Mouse (Mus musculus): Measurements from ENCODE around the gene Chst3. TPM values are rescaled to one million over a fixed set of nuclear protein-coding genes. Genes with fewer than 3 reads are reported as not detected.
"Not testable (repeated sequence)": the region's sequence is repeated elsewhere in the genome, so short reads cannot be mapped to it uniquely, and the experiment has no call there.

The Chst3 gene
- total RNA-seq, 4 experiments from 2014 or later = 0.22 to 0.45 (median 0.32) TPM

- no peak for DNase-seq (ENCODE audit: low spot score in 2 of 2)
Observed at GRCm38 (mm10) chr10:60199378-60199777, 19.7 kb downstream of the Chst3 start.

DNA sequence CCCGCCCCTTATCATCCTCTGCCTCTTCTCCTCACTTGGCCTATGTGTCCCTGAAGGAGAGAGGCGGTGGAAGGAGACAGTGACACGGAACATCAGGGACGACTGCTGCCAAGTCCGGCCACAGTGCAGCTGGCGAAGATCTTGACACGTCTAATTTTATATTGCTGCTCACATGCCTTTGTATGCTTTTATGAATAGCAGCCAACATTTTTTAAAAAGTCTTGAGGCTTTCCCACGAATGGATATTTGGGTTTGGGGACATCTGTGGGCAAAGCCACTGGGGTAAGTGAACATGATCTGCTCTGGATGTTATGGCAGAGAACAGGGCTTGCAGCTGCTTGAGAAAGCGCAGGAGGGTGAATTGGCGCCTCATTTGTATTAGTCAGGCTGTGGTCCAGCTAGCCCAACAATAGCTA, 21.6 kb downstream of the Chst3 start:
- DNase-seq (ENCODE audit: low spot score in 2 of 2) = no peak

GRCm38 (mm10) chr10:60196971-60197370, 22.1 kb downstream of the Chst3 start:
- DNase-seq (ENCODE audit: low spot score in 2 of 2) = no peak

- no peak for DNase-seq (ENCODE audit: low spot score in 2 of 2)
Observed at GRCm38 (mm10) chr10:60195087-60195486, 24.0 kb downstream of the Chst3 start.

- no peak for DNase-seq (ENCODE audit: low spot score in 2 of 2)
Observed at GRCm38 (mm10) chr10:60193532-60194423, 25.3 kb downstream of the Chst3 start.

GRCm38 (mm10) chr10:60191796-60192195, 27.3 kb downstream of the Chst3 start:
- peak; percentile 48 to 69 for DNase-seq (ENCODE audit: low spot score in 2 of 2)

DNA sequence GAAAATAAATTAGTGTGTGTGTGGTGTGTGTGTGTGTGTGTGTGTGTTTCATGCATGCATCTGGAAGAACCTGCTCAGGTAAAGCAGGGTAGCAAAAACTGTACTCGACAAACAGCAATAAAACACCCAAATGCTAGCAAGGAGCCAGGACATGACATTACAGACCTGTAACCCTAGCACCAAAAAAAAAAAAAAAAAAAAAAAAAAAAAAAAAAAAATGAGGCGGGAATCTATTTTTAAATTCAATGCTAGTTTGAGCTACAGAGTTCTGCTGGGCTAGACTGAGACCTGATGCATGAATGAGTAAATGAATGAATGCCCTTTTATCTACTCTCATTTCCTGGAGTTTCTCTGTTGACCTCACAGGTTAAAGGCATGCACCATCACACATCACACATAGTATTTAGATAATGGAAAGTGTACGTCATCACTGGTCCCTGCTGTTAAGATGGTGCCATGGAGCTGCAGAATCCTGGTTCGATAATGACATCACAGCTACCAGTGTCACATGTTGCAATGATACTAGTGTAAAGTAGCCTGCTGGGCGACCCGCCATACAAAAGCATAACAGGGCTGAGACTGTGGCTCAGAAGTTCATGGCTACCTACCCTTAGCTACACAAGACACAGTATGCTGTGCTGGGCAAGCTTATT, 29.4 kb downstream of the Chst3 start:
- no peak for DNase-seq (ENCODE audit: low spot score in 2 of 2)

GRCm38 (mm10) chr10:60186191-60186945, 32.7 kb downstream of the Chst3 start:
- DNase-seq (ENCODE audit: low spot score in 2 of 2) = no peak

DNA sequence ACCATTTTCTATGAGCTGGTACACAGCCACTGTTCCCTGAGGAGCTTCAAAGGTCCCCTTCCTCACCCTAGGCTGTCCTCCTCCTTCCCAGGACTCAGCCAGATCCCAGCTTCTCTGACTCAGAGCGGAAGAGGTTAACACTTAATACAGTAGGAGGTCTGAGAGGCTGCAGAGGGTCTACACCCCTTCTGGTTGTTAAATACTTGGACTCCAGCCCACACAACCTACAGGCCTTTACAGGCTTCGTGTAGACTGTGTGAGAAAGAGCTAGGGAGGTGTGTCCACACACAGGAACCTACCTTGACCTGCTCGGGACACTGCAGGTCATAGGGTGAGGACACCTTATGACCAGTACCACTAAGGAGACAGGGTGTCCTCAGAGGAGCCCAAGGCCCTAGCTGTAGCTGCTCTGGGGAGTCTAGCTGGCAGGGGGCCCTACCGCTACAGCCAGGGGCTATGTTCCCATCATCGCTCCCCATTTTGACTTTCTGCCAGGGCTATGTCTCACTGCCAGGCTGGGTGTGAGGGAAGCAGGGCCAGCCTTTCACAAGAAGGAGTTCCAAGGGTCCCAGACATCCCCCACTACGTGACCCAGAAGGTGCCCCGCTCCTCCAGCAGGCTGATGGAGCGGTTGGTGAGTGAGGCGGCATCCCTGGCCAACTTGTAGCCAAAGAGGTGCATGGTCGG, 33.9 kb downstream of the Chst3 start:
- no peak for DNase-seq (ENCODE audit: low spot score in 2 of 2)

GRCm38 (mm10) chr10:60175306-60175705, 43.8 kb downstream of the Chst3 start:
- not testable (repeated sequence) for DNase-seq (ENCODE audit: low spot score in 2 of 2)

- DNase-seq (ENCODE audit: low spot score in 2 of 2) = no peak
Observed at GRCm38 (mm10) chr10:60174506-60174905, 44.6 kb downstream of the Chst3 start.

DNA sequence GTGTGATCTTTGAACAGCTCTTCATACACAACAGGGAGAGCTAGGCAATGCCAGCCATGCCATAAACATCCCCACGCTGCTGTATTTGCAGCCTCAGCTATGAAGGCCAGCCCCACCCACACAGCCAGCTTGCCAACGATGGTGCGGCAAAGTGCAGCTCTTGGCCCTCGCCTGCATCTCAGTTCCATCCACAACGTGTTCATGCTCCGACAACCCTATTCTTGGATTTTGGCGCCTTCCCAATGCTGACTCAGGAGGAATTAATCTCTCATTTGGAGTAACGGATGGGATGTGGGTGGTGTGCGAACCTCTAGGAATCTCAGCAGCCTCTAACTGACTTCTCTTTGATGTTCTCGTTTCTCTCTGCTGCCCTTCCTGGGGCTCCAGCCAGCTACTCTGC, 46.0 kb downstream of the Chst3 start:
- DNase-seq (ENCODE audit: low spot score in 2 of 2) = no peak

- no peak for DNase-seq (ENCODE audit: low spot score in 2 of 2)
Observed at GRCm38 (mm10) chr10:60172306-60172705, 46.8 kb downstream of the Chst3 start.

- DNase-seq (ENCODE audit: low spot score in 2 of 2) = no peak
Observed at GRCm38 (mm10) chr10:60171368-60171767, 47.7 kb downstream of the Chst3 start.

DNA sequence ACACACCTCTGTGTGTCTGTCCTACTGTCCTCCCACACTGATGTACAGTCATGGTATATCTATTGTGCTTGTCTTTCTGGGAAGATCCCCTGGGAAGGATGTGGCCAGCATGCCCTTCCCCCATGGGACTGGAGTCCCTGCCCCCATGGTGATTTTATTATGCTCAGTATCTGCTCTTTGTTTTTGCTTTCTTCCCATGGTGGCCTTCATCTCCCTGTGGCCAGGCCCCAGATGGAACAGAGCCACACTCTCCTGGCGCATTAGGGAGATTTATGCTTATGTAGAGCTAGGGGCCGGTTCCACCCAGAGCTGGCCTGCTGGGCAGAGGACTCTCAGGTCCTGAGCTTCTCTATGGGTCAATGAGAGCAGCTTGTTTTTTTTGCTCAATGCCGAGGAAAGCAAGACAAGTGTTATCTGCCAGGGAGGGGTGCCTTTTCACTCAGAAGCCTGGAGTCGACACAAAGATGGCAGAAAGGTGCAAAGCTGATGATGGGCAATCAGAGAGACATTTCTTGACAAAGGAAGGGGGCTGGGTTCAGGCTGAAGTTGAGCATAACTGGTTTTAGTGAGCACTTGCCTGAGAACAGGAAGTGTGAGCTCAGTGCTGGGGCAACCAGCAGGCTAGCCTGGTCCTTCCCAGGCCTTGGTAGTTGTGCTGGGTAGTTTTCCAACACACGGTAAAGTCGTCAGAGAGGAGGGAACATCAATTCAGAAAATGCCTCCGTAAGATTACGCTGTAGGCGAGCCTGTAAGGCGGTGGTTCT, 48.6 kb downstream of the Chst3 start:
- no peak for DNase-seq (ENCODE audit: low spot score in 2 of 2)

- DNase-seq (ENCODE audit: low spot score in 2 of 2) = no peak
Observed at GRCm38 (mm10) chr10:60168960-60169359, 50.1 kb downstream of the Chst3 start.

- DNase-seq (ENCODE audit: low spot score in 2 of 2) = no peak
Observed at GRCm38 (mm10) chr10:60168306-60168705, 50.8 kb downstream of the Chst3 start.

DNA sequence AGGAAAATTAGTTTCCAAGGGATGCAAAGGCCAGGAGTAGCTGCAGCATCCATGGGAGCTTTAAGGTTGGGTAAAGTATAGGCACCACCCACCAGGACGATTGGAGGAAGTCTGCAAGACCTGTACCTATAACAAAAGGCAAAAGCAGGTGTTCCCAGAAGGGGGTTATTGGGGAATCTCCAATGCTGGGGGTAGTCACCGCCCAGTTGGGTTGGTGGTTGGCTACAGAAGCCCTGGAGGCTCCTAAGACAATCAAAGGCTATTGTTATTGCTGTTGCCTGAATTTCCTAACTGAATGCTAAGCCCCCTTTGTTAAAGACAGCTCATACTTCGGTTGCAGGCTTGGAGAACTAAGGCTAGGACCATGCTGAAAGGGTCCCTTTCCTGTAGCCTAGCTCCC, 53.0 kb downstream of the Chst3 start:
- no peak for DNase-seq (ENCODE audit: low spot score in 2 of 2)

DNA sequence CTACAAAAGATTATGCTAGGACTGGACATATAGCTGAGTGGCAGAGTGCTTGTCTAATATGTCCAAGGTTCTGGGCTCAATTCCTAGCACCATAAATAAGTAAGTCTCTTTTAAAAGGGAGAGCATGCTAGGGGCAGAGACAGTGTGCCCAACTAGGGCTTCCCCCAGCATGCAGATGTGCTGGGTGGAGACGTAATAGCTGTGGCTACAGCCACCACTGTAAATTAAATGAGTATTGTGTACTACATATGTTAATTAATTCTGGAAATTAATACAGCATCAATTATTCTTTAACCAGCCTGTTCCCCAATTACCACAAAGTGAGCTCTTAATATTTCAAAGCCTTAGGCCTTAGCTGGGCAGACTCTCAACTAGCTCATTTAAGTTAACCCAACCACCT, 54.2 kb downstream of the Chst3 start:
- DNase-seq (ENCODE audit: low spot score in 2 of 2) = no peak

DNA sequence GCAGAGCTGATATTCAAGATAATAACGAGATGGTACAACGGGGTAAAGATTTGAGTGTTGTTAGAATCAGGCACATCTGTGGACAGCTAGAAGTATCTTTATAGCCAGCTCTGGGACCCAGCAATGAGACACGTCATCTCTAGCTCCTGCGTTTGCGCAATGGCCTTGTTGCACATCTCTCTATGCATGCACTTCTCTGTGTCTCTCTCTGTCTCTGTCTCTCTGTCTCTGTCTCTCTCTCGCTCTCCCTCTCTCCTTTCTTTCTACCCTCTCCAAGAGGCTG, 56.1 kb downstream of the Chst3 start:
- no peak for DNase-seq (ENCODE audit: low spot score in 2 of 2)

Measured in gastrocnemius, adult 8-10 months (tissue).